Mouse (Mus musculus) right cerebral cortex, postnatal 10 days (tissue): Measurements from ENCODE around the gene Yipf4.
"Not testable (repeated sequence)": the region's sequence is repeated elsewhere in the genome, so short reads cannot be mapped to it uniquely, and the experiment has no call there.

Experiments used
- DNase-seq, 2 experiments: peaks; one replicate each; pipeline ENCODE4 v3.0.0; 2021; ENCODE audit warnings: low spot score in 2 of 2

The Yipf4 gene

DNA sequence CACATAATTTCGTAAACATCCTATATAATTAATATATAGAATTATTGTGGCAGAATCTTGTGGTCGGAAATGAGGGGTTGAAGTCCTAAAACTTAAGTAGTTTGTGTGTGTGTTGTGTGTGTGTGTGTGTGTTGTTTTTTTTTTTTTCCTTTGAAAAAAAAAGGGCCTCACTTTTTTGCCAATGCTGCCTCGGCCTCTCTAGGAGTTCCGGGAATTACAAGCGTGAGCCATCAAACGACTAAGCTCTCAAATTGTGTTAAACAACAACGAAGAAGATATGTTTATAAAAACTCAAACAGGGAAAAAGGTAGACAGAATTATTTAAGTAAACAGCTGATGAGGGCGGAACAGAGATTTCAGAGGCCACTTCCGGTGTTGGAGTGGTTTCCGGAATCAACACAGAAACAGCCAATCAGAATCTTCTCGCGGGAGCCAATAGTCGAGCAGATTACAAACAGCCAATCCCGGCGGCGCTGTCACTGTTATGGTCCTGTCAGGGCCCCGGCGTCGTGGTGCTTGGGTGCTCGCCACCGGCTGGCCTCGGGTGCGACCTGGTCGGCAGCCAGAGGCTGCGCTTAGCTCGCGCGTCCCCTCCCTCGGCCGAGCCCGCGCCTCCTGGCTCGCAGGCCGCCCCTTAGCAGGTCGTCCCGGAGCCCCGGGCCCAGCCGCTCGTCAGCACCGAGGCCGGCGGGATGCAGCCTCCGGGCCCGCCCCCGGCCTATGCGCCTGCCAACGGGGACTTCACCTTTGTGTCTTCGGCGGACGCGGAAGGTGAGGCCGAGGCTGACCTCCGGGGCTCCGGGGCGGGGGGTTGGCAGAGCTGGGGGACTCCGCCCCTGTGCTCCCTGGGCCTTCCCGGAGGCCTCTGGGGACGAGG lies at the start of gene Yipf4:
Gene Yipf4 (plus strand): TSS at position 470 of the 877 bp plus-strand sequence.
- peak; percentile 98 for DNase-seq

DNA sequence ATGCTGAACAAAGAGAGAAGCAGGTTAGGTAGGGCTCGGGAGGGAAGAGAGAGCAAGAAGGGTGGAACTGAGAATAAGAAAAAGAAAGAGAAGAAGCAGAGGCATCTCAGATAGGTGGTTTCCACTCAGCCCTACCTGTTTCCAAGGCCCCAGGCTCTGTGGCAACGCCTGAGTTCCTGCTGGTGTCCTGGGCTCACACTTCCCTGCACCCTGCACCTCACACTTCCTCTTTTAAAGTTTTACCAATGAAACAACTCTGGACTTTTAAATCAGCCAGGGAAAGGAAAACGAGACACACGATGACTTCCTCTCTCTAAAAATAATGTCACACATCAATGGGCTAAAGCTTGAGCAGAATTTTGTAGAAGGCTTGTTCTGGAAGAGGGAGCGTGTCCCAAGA lies 48.8 kb upstream of the Yipf4 start:
- DNase-seq = no peak

DNA sequence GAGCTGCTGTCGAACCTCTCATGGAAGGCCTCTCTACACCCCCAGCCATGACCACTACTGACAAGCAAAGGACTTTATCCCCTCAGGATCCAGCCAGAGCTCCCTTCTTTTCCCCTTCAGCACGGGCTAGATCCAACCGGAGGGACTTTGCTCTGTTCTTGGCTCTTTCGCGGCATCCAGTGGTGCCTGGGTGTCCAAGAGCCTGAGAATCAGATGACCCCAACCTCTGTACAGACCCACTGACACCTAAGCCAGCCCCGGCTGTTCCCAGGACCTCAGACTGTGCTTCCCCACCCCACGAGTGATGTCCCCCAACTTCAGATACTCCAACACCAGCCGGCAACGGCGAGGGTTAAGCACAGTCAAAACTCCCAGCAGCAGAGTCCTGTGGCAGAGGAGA lies 39.5 kb upstream of the Yipf4 start:
- no peak for DNase-seq

DNA sequence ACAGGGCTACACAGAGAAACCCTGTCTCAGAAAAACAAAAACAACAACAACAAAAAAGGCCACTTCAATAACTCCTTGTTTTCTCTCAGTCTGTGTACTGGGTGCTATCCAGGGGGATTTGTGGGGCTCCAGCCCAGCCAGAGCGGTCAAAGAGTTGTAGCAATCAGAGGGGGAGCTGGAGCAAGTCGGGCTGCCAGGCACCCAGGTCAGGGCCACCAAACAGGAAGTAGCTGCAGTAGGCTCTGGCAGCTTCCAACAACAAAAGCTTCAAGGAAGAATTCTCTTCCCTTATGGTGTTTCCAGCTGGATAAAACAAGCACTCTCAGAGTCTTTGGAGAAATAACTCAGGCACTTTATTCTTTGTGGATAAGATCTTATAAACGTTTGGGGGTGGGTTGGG lies 35.4 kb upstream of the Yipf4 start:
- DNase-seq = no peak

DNA sequence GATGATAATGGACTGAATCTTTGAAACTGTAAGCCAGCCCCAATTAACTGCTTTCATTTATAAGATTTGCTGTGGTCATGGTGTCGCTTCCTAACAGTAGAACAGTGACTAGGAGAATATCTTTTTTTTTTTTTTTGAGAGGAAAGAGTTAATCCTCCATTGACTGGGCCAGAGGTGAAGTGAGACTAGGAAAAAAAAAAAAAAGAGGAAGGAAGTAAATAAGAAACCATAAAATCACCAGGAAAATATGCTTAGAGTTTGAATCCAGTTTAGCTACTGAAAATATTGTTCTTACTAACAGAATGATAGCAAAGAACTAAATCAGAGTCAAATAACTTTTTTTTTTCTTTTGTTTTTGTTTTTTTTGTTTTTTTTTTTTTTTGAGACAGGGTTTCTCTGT lies 34.6 kb upstream of the Yipf4 start:
- DNase-seq = no peak

DNA sequence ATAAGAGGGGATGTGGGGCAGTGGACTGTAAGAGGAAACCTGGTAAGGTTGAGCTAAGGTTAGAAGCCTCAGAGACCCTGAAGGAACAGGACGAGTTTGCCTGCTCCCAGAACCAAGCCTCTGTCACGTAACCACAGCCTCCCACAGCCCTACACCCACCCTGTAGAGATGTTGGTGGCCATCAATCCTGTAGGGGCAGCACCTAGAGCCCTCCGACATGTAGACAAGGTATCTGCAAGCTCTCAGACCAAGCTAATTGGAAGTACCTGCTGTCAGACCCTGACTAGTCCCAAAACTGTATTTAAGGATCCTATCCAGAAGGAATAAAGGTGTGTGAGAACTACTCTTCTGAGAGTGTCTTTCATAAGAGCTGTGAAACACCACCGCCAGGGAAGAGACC lies 33.9 kb upstream of the Yipf4 start:
- DNase-seq = no peak

DNA sequence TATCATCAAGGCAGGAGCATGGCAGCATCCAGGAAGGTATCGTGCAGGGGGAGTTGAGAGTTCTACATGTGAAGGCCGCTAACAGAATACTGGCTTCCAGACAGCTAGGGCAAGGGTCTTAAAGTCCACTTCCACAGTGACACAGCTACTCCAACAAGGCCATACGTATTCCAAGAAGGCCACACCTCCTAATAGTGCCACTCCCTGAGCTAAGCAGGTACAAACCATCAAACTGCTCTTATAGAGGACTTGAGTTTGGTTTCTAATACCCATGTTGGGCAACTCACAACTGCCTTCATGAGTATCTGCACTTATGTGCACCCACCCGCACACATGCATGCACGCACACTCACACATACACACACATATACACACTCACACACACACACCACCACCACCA lies 32.5 kb upstream of the Yipf4 start:
- no peak for DNase-seq

DNA sequence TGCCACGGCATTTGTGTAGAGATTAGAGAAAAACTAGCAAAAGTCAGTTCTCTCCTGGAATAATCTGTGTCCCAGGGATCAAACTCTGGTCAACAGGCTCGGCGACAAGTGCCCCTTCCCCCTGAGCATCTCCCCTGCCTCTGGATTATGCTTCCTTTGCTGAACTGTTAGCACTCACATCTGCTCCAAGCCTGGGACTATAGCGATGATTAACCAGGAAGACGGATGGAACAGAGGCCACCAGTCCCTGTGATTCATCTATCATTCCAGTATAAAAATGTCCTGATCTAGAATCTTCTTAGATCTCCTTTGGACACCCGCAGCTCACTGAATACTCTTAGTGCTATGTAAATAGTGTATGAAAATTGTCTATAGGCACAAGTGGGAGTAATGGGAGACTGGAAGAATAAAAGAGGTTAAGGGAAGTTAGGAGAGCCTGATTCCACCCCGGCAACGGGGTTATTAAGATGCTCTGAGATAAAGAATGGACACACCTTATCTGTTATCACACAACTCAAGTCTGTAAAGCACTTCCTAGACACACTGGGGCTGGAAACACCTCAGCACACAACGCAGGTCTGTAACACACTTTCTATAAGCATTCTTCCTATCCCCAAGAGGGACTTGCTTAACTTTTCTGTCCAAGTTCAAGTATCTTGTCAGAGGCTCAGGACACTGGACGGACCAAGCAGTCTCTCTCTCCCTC lies 31.2 kb upstream of the Yipf4 start:
- no peak for DNase-seq

DNA sequence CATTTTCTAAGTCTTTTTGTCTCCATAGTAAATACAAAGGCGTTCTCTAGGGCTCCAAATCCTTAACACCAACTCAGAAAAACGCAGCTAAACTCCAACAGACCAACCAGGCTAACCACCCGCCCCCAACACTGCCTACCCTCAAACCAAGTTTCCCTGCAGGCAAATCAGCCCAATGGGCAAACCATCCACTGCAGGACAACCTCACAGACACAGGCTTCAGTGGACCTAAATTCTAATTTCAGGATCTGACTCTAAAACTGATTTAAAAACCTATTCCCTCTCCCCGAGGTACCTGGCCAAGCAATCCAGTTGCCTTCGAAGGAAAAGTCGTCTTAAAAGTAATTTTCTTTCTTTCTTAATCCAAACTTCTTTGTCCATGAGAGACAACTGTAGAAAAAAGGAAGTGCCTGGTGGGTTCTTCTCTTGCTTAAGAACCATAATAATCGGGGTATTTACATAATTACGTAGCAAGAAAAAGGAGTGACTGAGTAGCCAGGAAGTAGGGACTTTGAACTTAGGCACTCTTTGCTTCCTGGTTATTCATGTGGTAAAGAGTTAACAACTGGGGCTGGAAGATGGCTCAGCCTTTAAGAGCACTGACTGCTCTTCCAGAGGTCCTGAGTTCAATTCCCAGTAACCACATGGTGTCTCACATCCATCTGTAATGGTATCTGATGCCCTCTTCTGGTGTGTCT lies 30.4 kb upstream of the Yipf4 start, which contains the start of gene Nlrc4:
Gene Nlrc4 (minus strand): TSS at position 432 of the 698 bp plus-strand sequence.
- DNase-seq = no peak

DNA sequence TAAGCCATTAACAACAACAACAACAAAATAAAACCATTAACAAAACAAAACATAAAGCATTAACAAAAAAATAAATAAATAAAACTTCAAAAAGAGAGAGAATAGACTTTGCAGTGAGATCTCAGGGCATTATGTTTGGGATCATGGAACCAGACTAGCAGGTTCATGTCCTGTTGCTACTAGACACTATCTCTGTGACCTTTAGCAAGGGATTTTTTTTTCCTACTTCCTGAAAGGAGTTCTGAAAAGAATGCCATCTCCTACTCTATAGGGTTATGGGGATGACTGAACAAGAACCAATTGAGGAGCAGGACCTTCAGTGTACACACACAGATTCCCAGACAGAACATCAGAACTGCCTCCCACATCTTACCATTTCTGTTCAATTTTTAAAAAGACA lies 25.8 kb upstream of the Yipf4 start:
- DNase-seq = no peak

DNA sequence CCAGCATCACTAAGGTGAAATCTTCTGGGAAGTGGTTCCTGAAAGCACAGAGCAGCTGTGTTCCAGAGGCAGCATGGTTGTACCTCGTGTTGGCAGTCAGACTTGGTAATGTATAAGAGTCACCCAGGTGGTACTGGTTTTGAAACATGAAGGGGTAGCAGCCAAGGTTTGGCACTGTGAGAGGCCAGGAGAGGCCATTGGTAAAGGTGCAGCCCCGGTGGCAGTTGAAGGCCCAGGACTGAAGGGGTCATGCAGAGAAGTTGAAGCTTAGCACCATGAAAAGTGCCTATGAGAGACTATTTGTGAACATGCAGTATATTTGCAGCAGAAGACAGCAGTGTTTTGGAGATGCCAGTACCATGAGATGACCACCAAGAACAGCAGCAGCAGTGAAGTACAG lies 21.3 kb upstream of the Yipf4 start:
- not testable (repeated sequence) for DNase-seq

DNA sequence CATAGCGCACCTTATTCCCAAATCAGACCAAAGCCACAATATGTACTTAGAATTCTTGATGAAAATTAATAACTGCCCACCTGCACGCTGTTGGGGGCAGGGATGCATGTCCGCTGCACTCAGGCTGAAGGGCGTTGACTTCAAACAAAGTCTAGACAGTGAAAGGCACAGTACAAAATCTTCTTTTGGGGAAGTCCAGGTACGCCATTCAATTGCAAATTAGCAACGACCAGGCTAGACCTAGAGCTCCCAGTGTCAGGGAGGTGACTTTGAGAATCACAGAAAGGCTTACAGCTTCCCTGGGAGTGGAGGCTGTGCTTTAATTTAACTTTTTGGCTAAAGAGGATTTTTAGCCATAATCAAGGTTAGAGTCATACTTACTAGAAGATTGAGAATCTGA lies 19.2 kb upstream of the Yipf4 start:
- not testable (repeated sequence) for DNase-seq

DNA sequence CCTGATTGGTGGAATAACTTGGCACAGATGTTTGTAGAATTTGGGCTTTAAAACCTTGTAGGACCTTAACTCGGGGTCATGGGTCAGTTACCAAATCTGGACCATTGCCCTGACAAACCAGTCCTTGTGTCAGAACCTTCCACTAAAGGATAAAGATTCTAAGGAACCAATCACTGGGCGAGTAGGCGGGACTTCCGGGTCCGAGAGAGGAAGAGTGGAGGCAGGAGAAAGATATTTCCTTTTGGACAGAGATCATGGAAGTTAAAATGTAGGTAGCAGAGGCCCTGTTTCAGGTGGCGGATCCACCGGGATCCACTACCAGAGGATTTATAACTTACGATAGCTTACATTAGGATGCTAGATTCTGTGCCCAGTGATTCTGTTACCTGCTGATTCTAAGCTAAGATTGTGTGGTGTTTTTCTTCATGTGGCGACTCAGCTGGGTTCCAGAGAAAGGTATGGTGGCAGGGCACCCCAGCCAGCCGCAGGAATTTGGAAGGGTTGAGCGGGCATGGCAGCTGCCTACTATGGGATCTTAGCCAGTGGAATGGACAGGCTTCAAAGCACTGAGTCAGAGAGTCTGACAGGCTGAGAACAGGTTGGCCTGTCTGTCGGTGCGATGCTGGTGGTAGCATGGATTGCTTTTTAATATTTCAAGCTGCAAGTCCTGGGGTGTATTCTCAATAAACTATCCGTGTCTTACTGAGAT lies 8.8 kb upstream of the Yipf4 start:
- no peak for DNase-seq

DNA sequence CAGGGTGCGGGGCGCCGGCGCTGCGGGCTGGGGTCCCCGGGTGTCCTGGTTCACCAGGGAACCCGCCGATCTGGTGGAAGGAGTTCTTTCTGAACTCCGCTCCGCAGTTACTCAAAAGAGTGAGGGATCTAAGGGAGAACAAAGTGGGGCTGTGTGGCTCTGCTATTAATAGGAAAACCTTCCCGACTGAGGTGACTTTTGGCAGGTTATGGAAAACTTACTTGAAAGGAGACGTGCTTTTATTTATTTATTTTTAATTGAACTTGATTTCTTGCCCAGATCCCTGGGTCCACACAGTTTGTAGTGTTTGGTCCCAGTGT lies 568 bp downstream of the Yipf4 start:
- no peak for DNase-seq

DNA sequence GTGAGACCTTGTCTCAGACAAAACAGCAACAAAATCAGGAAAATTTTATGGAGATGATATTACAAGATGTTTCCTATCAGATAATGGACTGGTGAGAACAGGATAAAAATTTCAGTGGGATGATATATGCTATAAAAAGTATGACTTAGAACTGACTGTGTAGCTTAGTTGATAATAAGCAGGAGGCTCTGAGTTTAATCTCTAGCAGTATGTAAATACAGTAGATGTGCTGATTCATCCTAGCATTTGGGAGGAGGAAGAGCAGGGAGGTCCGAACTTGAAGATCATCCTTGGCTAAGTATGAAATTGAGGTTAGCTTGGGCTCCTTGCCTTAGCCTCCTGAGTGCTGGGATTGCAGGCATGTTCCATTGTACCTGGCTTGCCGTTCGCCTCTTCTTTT lies 2.3 kb downstream of the Yipf4 start:
- no peak for DNase-seq

DNA sequence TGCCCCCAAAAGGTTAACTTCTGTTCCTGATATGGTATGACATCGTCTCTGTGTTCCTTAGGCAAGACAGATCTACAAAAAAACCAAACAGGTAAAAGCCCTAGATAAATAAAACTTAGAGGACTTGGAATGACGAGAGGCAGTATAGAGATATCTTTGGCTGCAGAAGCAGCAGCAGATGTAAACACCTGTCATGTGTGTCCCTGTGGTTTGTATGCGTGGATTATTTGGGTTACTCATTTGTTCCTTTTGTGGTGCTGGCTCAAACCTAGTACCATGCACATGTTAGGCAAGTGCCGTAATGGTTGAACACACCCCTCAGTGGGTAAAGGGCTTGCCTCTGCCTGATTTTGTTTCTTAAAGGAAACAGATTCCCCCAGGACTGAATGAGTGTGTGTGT lies 10.9 kb downstream of the Yipf4 start:
- DNase-seq = no peak

DNA sequence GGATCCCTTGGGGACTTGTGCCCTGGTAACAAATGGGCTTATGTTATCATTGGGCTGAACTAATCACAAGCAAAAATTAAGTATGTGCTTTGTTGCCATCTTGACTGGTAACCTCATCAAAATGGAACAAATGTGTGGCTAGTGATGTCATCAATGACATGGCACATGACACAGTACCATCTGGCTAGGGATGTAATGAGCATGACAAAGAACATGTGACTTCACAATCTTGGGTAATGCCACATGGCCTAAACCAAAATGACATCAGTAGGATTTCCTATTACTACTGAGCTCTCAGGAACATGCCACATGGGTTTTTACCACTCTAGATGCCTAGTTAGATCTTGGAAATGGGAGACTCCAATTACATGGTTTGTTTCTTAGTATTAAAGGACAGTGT lies 11.8 kb downstream of the Yipf4 start:
- DNase-seq = no peak

DNA sequence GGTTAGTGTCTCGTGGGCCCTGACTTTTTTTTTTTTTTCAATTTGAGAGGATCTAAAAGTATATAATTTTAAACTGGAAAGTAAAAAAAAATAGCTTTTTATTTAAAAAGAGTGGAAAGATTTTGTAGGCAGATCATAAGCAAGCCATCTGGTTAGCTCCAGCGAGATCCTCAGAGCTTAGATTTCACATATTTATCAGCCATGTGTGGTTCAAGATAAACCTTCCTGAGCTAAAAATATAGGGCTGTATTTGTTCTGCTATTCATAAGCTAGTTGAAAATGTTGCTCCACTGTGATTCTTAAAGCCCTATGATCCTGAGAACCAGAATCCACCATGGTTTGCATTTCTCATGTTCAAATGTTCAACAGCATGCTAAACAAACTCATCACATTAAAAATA lies 18.6 kb downstream of the Yipf4 start:
- peak in 1 of 2 experiments; percentile 61 for DNase-seq

DNA sequence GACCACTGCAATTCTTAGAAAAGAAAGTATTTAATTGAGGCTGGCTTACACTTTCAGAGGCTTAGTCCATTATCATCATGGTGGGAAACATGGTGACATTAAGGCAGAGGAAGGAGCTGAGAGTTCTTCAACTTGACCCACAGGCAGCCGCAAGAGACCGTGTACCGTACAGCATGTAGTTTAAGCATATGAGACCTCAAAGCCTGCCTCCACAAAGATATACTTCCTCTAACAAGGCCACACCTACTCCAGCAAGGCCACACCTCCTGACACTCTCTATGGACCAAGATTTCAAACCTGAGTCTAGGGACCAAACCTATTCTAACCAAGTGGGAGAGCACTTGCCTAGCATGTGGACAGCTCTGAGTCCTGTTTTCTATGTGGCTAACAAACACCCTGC lies 19.3 kb downstream of the Yipf4 start:
- DNase-seq = no peak

DNA sequence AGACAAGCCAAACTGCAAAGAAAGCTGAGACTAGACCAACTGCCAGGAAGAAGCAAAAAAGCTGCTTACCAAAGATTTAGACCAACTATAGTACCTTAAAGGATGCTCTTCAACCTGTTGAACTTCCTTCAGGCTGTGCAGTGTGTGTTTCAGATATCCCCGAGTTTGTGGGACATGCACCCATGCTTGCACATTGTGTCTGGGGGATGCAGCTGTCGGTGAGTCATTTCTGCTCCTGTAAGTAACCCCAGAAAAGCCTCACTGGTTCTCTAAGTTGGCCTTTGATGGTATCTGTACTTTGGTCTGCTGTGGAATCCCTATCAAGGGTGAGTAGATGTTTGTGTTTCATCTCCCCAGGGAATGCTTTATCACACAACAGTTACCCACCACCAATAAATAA lies 23.0 kb downstream of the Yipf4 start:
- DNase-seq = no peak

DNA sequence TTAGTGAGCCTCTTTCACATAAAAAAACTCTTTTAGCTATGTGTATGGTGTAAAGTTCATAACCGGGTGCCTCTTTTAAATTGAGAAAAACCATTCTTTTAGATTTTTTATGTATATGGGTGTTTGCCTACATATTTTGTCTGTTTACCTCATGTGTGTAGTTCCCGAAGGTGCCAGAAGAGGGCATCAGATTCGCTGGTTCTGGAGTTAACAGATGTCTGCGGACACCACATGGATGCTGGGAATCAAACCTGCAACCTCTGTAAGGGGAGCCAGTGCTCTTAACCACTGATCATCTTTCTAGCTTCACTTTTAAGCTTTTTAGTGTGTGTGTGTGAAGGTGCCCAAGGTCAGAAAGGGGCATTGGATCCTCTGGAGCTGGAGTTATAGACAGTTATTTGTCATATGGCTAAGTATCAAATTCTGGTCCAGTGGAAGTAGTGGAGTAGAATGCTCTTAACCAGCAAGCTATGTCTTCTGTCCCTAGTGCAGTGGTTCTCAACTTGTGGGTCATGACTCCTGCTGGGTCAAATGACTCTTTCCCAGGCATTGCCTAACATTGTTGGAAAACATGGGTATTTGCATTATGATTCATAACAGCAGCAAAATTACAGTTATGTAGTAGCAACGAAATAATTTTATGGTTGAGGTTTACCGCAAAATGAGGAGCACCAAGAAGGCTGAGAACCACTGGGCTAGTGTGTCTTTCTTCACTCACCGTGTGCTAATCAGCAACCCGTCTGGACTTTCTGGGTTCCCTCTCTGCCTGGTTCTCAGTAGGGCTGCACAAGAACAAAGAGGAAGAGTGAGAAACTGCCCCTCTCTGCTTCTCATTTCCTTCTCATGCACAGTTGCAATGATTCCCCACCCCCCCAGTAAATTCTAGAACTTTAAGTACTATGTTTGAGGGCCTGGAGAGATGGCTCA lies 33.8 kb downstream of the Yipf4 start:
- no peak for DNase-seq
